Mouse (Mus musculus) small intestine, adult 2 months (tissue): ENCODE results near the gene Ndufa10. TPM values are rescaled to one million over a fixed set of nuclear protein-coding genes. Genes with fewer than 3 reads are reported as not detected.

Experiments used
- H3K27ac ChIP-seq: fragments of 200-500 bp; 2 replicates; pipeline ENCODE4 v1.5.1; 2012; ENCODE audit warnings: low read depth, low read length, control low read depth, inconsistent platforms; ENCODE audit not compliant: insufficient read depth
- H3K27me3 ChIP-seq: fragments of 200-500 bp; 2 replicates; pipeline ENCODE4 v1.6.1; 2012; ENCODE audit warnings: mild to moderate bottlenecking, moderate library complexity, low read length, inconsistent platforms; ENCODE audit not compliant: control insufficient read depth, insufficient read depth
- H3K36me3 ChIP-seq: fragments of 200-500 bp; 2 replicates; pipeline ENCODE4 v1.6.1; 2012; ENCODE audit warnings: mild to moderate bottlenecking, low read length, control low read depth, inconsistent platforms; ENCODE audit not compliant: control insufficient read depth, insufficient read depth
- H3K4me1 ChIP-seq: fragments of 200-500 bp; 2 replicates; pipeline ENCODE4 v1.6.1; 2012; ENCODE audit warnings: low read length, inconsistent platforms, mixed read lengths; ENCODE audit not compliant: control insufficient read depth, insufficient read depth, insufficient read length
- H3K4me3 ChIP-seq: fragments of 200-500 bp; 2 replicates; pipeline ENCODE4 v1.5.1; 2012; ENCODE audit warnings: low read depth, mild to moderate bottlenecking, control low read depth, inconsistent platforms, low read length, moderate library complexity
- CTCF ChIP-seq: fragments of 200-500 bp; IDR thresholded peaks from 2 replicates; pipeline ENCODE4 v1.5.1; 2012; ENCODE audit warnings: low read depth, mild to moderate bottlenecking, control low read depth, inconsistent platforms, low read length, moderate library complexity, mixed read lengths; ENCODE audit not compliant: insufficient replicate concordance, insufficient read length; ENCODE audit errors: extremely low read depth
- POLR2A ChIP-seq: fragments of 200-500 bp; IDR thresholded peaks from 2 replicates; pipeline ENCODE4 v1.6.1; 2012; ENCODE audit warnings: low read depth, mild to moderate bottlenecking, control low read depth, inconsistent platforms, low read length, moderate library complexity
- WGBS: fragments of 180-500 bp; shearing (Covaris S2); methylation state at CpG from one replicate; pipeline ENCODE4 v1.1.7; 2018; 5-methylcytosine and 5-hydroxymethylcytosine counted together
- polyA plus RNA-seq: library from polyadenylated mRNA; depleted of rRNA; stranded (reverse); fragments of >200 nt; gene quantifications from 2 replicates; pipeline ENCODE4 v1.2.3, GENCODE M21; 2012

The Ndufa10 gene
- polyA plus RNA-seq, 1 experiment = 104 TPM

- H3K27ac ChIP-seq = no peak overlapping the region
- H3K36me3 ChIP-seq = peaks cover 56% of the 10 kb centered on the region
- H3K27me3 ChIP-seq = no peaks in the 10 kb centered on the region
- H3K4me1 ChIP-seq = no peaks in the 10 kb centered on the region
- 86% methylated on average over 6 of the region's 6 CpGs for WGBS
- no peak overlapping the region for H3K4me3 ChIP-seq
- TF ChIP-seq POLR2A = no peak
- no peak for TF ChIP-seq CTCF
Measured at GRCm38 (mm10) chr1:92441453-92442063, 32.1 kb downstream of the Ndufa10 start.

- TF ChIP-seq POLR2A (no peak), CTCF (no peak)
- H3K36me3 ChIP-seq = peaks cover 51% of the 10 kb centered on the region
- no peaks in the 10 kb centered on the region for H3K27me3 ChIP-seq
- no peak overlapping the region for H3K4me3 ChIP-seq
- WGBS = 91% methylated on average over 9 of the region's 9 CpGs
- no peaks in the 10 kb centered on the region for H3K4me1 ChIP-seq
- no peak overlapping the region for H3K27ac ChIP-seq
Measured at GRCm38 (mm10) chr1:92440066-92440750, 33.5 kb downstream of the Ndufa10 start.

GRCm38 (mm10) chr1:92437678-92438271, 35.9 kb downstream of the Ndufa10 start:
- 37% methylated on average over 9 of the region's 9 CpGs for WGBS
- H3K4me3 ChIP-seq = no peak overlapping the region
- no peaks in the 10 kb centered on the region for H3K4me1 ChIP-seq
- TF ChIP-seq CTCF (no peak), POLR2A (no peak)
- no peaks in the 10 kb centered on the region for H3K27me3 ChIP-seq
- peaks cover 36% of the 10 kb centered on the region for H3K36me3 ChIP-seq
- H3K27ac ChIP-seq = no peak overlapping the region

- no peaks in the 10 kb centered on the region for H3K4me1 ChIP-seq
- 64% methylated on average over 4 of the region's 4 CpGs for WGBS
Measured at GRCm38 (mm10) chr1:92436831-92437321, 36.8 kb downstream of the Ndufa10 start.

GRCm38 (mm10) chr1:92434986-92435385, 38.7 kb downstream of the Ndufa10 start:
- Histone ChIP-seq H3K36me3 (peaks cover 15% of the 10 kb centered on the region), H3K27ac (no peak overlapping the region), H3K27me3 (no peaks in the 10 kb centered on the region), H3K4me3 (no peak overlapping the region), H3K4me1 (no peaks in the 10 kb centered on the region)
- 89% methylated on average over 1 of the region's 1 CpGs for WGBS
- TF ChIP-seq CTCF (no peak), POLR2A (no peak)

More at GRCm38 (mm10) chr1:92436831-92437321, 36.8 kb downstream of the Ndufa10 start:
- no peak for TF ChIP-seq CTCF
- TF ChIP-seq POLR2A = no peak
- H3K36me3 ChIP-seq = peaks cover 28% of the 10 kb centered on the region
- H3K4me3 ChIP-seq = no peak overlapping the region
- H3K27ac ChIP-seq = no peak overlapping the region
- no peaks in the 10 kb centered on the region for H3K27me3 ChIP-seq

GRCm38 (mm10) chr1:92432791-92433190, 40.9 kb downstream of the Ndufa10 start:
- H3K27ac ChIP-seq = no peak overlapping the region
- no peaks in the 10 kb centered on the region for H3K36me3 ChIP-seq
- H3K27me3 ChIP-seq = no peaks in the 10 kb centered on the region
- WGBS = 68% methylated on average over 9 of the region's 9 CpGs
- H3K4me1 ChIP-seq = no peaks in the 10 kb centered on the region
- TF ChIP-seq CTCF (no peak), POLR2A (no peak)
- H3K4me3 ChIP-seq = no peak overlapping the region

- H3K36me3 ChIP-seq = no peaks in the 10 kb centered on the region
- no peaks in the 10 kb centered on the region for H3K4me1 ChIP-seq
- H3K27me3 ChIP-seq = no peaks in the 10 kb centered on the region
- WGBS = 73% methylated on average over 4 of the region's 4 CpGs
- no peak overlapping the region for H3K4me3 ChIP-seq
- TF ChIP-seq CTCF (no peak), POLR2A (no peak)
- no peak overlapping the region for H3K27ac ChIP-seq
Measured at GRCm38 (mm10) chr1:92432098-92432497, 41.6 kb downstream of the Ndufa10 start.
